Mouse (Mus musculus): ENCODE measurements around the gene Rspo1. TPM values are rescaled to one million over a fixed set of nuclear protein-coding genes. Genes with fewer than 3 reads are reported as not detected.
"Not testable (repeated sequence)": the region's sequence is repeated elsewhere in the genome, so short reads cannot be mapped to it uniquely, and the experiment has no call there.

The Rspo1 gene
- not detected in 2 replicates for polyA plus RNA-seq (2012; ENCODE audit: insufficient read depth, insufficient read length, missing spikeins)

GRCm38 (mm10) chr4:124985671-124986602 is at the start of gene Rspo1:
Gene Rspo1 (plus strand): TSS chr4:124986430.
- Histone ChIP-seq H3K4me1 (ENCODE audit: control insufficient read depth, insufficient read depth, low read length) (peaks cover 5% of the 10 kb centered on the region; the same call in 1 of the 2 replicates), H3K27ac (ENCODE audit: insufficient read depth, low read depth, low read length) (no peak within 1 kb of the TSS), H3K4me3 (ENCODE audit: insufficient read depth, low read length) (peak within 1 kb of the TSS; percentile 31; the same call in 1 of the 2 replicates)
- TF ChIP-seq POLR2A (IDR thresholded peaks at IDR 0.05; ENCODE audit: borderline replicate concordance, low read depth, low read length) (no peak), CTCF (IDR thresholded peaks at IDR 0.05; ENCODE audit: low read depth, low read length) (no peak)

- Histone ChIP-seq H3K4me1 (ENCODE audit: control insufficient read depth, insufficient read depth, low read length) (peaks cover 7% of the 10 kb centered on the region), H3K27ac (ENCODE audit: insufficient read depth, low read depth, low read length) (peak within 1 kb of the TSS; percentile 30; the same call in 1 of the 2 replicates), H3K4me3 (ENCODE audit: insufficient read depth, low read length) (peak within 1 kb of the TSS; percentile 93)
- TF ChIP-seq CTCF (IDR thresholded peaks at IDR 0.05; ENCODE audit: low read depth, low read length): 0 out of 2 replicates have a peak, but pooled peaks have one; percentile 12
- TF ChIP-seq POLR2A (IDR thresholded peaks at IDR 0.05; ENCODE audit: borderline replicate concordance, low read depth, low read length): no peak
These were observed 49.4 kb upstream of the Rspo1 start, which contains the start of gene 9930104L06Rik for GRCm38 (mm10) chr4:124936613-124937471. Gene 9930104L06Rik (plus strand): TSS chr4:124937048.

- not testable (repeated sequence) for H3K4me1 ChIP-seq (ENCODE audit: control insufficient read depth, insufficient read depth, low read length); H3K27ac ChIP-seq (ENCODE audit: insufficient read depth, low read depth, low read length)
- 0 out of 2 replicates have a peak within 1 kb of the TSS, but pooled peaks have one; percentile 10 for H3K4me3 ChIP-seq (ENCODE audit: insufficient read depth, low read length)
These were observed 47.0 kb upstream of the Rspo1 start, which contains the start of gene Cdca8 for GRCm38 (mm10) chr4:124939211-124939610. Gene Cdca8 (minus strand): TSS chr4:124939311.

GRCm38 (mm10) chr4:124943022-124943421 is 43.2 kb upstream of the Rspo1 start:
- Histone ChIP-seq H3K4me1 (ENCODE audit: control insufficient read depth, insufficient read depth, low read length) (peaks cover 3% of the 10 kb centered on the region; the same call in 1 of the 2 replicates), H3K27ac (ENCODE audit: insufficient read depth, low read depth, low read length) (no peak overlapping the region), H3K4me3 (ENCODE audit: insufficient read depth, low read length) (no peak overlapping the region)
- TF ChIP-seq POLR2A (IDR thresholded peaks at IDR 0.05; ENCODE audit: borderline replicate concordance, low read depth, low read length): no peak
- peak; percentile 87 for TF ChIP-seq CTCF (IDR thresholded peaks at IDR 0.05; ENCODE audit: low read depth, low read length)

- no peak overlapping the region for H3K4me3 ChIP-seq (ENCODE audit: insufficient read depth, low read length)
- no peak for TF ChIP-seq CTCF (IDR thresholded peaks at IDR 0.05; ENCODE audit: low read depth, low read length)
- TF ChIP-seq POLR2A (IDR thresholded peaks at IDR 0.05; ENCODE audit: borderline replicate concordance, low read depth, low read length): no peak
- H3K27ac ChIP-seq (ENCODE audit: insufficient read depth, low read depth, low read length): no peak overlapping the region
- no peaks in the 10 kb centered on the region for H3K4me1 ChIP-seq (ENCODE audit: control insufficient read depth, insufficient read depth, low read length)
These were observed 42.4 kb upstream of the Rspo1 start for GRCm38 (mm10) chr4:124943781-124944180.

- Histone ChIP-seq H3K4me1 (ENCODE audit: control insufficient read depth, insufficient read depth, low read length) (no peaks in the 10 kb centered on the region), H3K27ac (ENCODE audit: insufficient read depth, low read depth, low read length) (no peak overlapping the region), H3K4me3 (ENCODE audit: insufficient read depth, low read length) (no peak overlapping the region)
- TF ChIP-seq POLR2A (IDR thresholded peaks at IDR 0.05; ENCODE audit: borderline replicate concordance, low read depth, low read length): no peak
- TF ChIP-seq CTCF (IDR thresholded peaks at IDR 0.05; ENCODE audit: low read depth, low read length): no peak
These were observed 41.3 kb upstream of the Rspo1 start for GRCm38 (mm10) chr4:124944961-124945360.

- TF ChIP-seq POLR2A (IDR thresholded peaks at IDR 0.05; ENCODE audit: borderline replicate concordance, low read depth, low read length): no peak
- TF ChIP-seq CTCF (IDR thresholded peaks at IDR 0.05; ENCODE audit: low read depth, low read length): no peak
- Histone ChIP-seq H3K27ac (ENCODE audit: insufficient read depth, low read depth, low read length) (no peak overlapping the region), H3K4me3 (ENCODE audit: insufficient read depth, low read length) (no peak overlapping the region), H3K4me1 (ENCODE audit: control insufficient read depth, insufficient read depth, low read length) (no peaks in the 10 kb centered on the region)
These were observed 36.7 kb upstream of the Rspo1 start for GRCm38 (mm10) chr4:124949488-124949887.

- Histone ChIP-seq H3K4me3 (ENCODE audit: insufficient read depth, low read length) (no peak overlapping the region), H3K27ac (ENCODE audit: insufficient read depth, low read depth, low read length) (no peak overlapping the region), H3K4me1 (ENCODE audit: control insufficient read depth, insufficient read depth, low read length) (no peaks in the 10 kb centered on the region)
- no peak for TF ChIP-seq POLR2A (IDR thresholded peaks at IDR 0.05; ENCODE audit: borderline replicate concordance, low read depth, low read length)
- no peak for TF ChIP-seq CTCF (IDR thresholded peaks at IDR 0.05; ENCODE audit: low read depth, low read length)
These were observed 35.8 kb upstream of the Rspo1 start for GRCm38 (mm10) chr4:124950181-124951035.

- H3K4me1 ChIP-seq (ENCODE audit: control insufficient read depth, insufficient read depth, low read length): no peaks in the 10 kb centered on the region
- no peak overlapping the region for H3K4me3 ChIP-seq (ENCODE audit: insufficient read depth, low read length)
- no peak overlapping the region for H3K27ac ChIP-seq (ENCODE audit: insufficient read depth, low read depth, low read length)
- TF ChIP-seq POLR2A (IDR thresholded peaks at IDR 0.05; ENCODE audit: borderline replicate concordance, low read depth, low read length): no peak
- no peak for TF ChIP-seq CTCF (IDR thresholded peaks at IDR 0.05; ENCODE audit: low read depth, low read length)
These were observed 35.2 kb upstream of the Rspo1 start for GRCm38 (mm10) chr4:124951036-124951433.

All from bone marrow macrophage, adult 2 months (primary cell).